Mouse (Mus musculus): ENCODE measurements at regions not wholly inside any gene's neighbourhood (a gene's known extent, or its start where the extent isn't known, plus 50 kb on each side); places are given as distances from the start of the nearest gene placed in this dataset.

DNA sequence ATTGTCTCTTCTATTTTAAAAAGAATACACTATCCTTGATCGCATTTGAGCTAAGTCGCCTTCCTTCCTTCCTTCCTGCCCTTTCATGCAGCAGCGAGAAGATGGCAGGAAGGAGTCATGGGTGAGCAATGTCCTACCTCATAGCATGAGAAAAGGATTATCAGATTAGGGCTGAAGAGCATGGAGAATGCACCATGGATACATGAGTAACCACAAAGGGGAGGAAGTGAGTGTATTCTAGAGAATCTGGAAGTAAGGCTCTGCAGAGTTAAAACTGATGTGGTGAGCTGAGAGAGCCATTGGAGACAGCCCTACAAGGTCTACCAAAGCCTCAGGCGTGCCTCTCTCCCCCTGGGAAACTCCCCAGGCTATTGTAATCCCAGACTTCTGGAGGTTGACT lies 270.2 kb downstream of the Zfp704 start:
- DNase-seq (ENCODE audit: low spot score) (no peak), ATAC-seq (replicated peaks; ENCODE audit: low FRiP score, low read depth) (no peak)
- no peak overlapping the region for H3K4me3 ChIP-seq (replicated peaks; ENCODE audit: low read depth, low read length)
- no peak overlapping the region for H3K9ac ChIP-seq (ENCODE audit: low read depth, low read length)
- 84% methylated on average over 4 of the region's 4 CpGs for WGBS
- 0 out of 2 replicates have a peak, but pooled peaks cover 9% of the 10 kb centered on the region for H3K4me1 ChIP-seq (replicated peaks; ENCODE audit: insufficient read depth, low read length)
- H3K27ac ChIP-seq = no peak overlapping the region
- no peaks in the 10 kb centered on the region for H3K27me3 ChIP-seq (ENCODE audit: insufficient read depth, low read length)
- H3K9me3 ChIP-seq (replicated peaks; ENCODE audit: low read length) = no peaks in the 10 kb centered on the region
- no peak for TF ChIP-seq CTCF (IDR thresholded peaks at IDR 0.05; ENCODE audit: low read depth)
- no peaks in the 10 kb centered on the region for H3K36me3 ChIP-seq (ENCODE audit: insufficient read depth, low read length)
- H3K4me2 ChIP-seq (ENCODE audit: low read length) = no peak overlapping the region

DNA sequence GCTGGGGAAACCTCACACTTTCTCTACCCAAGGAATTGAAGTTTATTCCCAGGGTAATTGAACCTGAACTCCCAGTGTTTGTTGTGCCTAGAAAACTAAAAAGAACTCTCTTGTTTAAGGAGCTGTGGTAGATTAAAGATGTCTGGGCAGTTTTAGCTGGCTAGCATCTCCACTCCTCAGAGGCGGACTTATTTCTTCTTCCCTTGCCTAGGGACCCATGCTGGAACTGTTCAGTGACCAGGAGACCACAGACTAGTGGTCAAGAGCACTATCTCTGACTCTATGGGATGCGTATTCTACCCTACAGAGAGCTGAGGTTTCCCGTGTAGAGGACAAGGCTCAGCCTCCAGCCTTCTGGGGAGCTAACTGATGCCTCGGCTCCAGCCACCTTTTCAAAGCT lies 274.3 kb downstream of the Zfp704 start:
- no peaks in the 10 kb centered on the region for H3K27me3 ChIP-seq (ENCODE audit: insufficient read depth, low read length)
- no peak for ATAC-seq (replicated peaks; ENCODE audit: low FRiP score, low read depth)
- WGBS = 75% methylated on average over 4 of the region's 4 CpGs

More for the DNA sequence above, 274.3 kb downstream of the Zfp704 start:
- 0 out of 2 replicates have a peak, but pooled peaks cover under 1% of the 10 kb centered on the region for H3K4me1 ChIP-seq (replicated peaks; ENCODE audit: insufficient read depth, low read length)
- no peaks in the 10 kb centered on the region for H3K9me3 ChIP-seq (replicated peaks; ENCODE audit: low read length)
- no peak overlapping the region for H3K4me3 ChIP-seq (replicated peaks; ENCODE audit: low read depth, low read length)
- TF ChIP-seq CTCF (IDR thresholded peaks at IDR 0.05; ENCODE audit: low read depth) = no peak
- no peak for DNase-seq (ENCODE audit: low spot score)
- H3K27ac ChIP-seq = no peak overlapping the region
- H3K36me3 ChIP-seq (ENCODE audit: insufficient read depth, low read length) = no peaks in the 10 kb centered on the region
- no peak overlapping the region for H3K9ac ChIP-seq (ENCODE audit: low read depth, low read length)
- no peak overlapping the region for H3K4me2 ChIP-seq (ENCODE audit: low read length)
